Mouse (Mus musculus) heart, embryonic 14.5 days (tissue): ENCODE data around the gene Cbx1. TPM values are rescaled to one million over a fixed set of nuclear protein-coding genes. Genes with fewer than 3 reads are reported as not detected.
A peak's percentile ranks its signal among the peaks of the same experiment; 100 is the strongest.
"Not testable (repeated sequence)": the region's sequence is repeated elsewhere in the genome, so short reads cannot be mapped to it uniquely, and the experiment has no call there.

Experiments used
- ATAC-seq: fragments of 200-750 bp; cut with Nextera tagmentation; 2 replicates; pipeline ENCODE4 v1.8.0; 2017; ENCODE audit warnings: low read depth, moderate TSS enrichment; ENCODE audit not compliant: insufficient number of reproducible peaks, insufficient read depth, low FRiP score
- H3K27ac ChIP-seq, 2 experiments: fragments of 200-500 bp in 1 of 2; fragments of 300-500 bp in 1 of 2; sonication (generic) in 1 of 2; replicated peaks in 1 of 2; 2 replicates each; pipeline ENCODE4 v1.5.1; 2012 to 2014; ENCODE audit warnings: low read depth in 2 of 2, low read length in 2 of 2, control low read depth in 1 of 2, mild to moderate bottlenecking in 1 of 2, mixed read lengths in 1 of 2; ENCODE audit not compliant: control insufficient read depth in 1 of 2, insufficient read depth in 1 of 2
- H3K27me3 ChIP-seq: fragments of 300-500 bp; sonication (generic); 2 replicates; pipeline ENCODE4 v1.6.1; 2014; ENCODE audit warnings: mild to moderate bottlenecking, low read length, control low read depth; ENCODE audit not compliant: control insufficient read depth, insufficient read depth
- H3K36me3 ChIP-seq: fragments of 300-500 bp; sonication (generic); 2 replicates; pipeline ENCODE4 v1.6.1; 2014; ENCODE audit warnings: mild to moderate bottlenecking, control low read depth, low read length, mixed read lengths; ENCODE audit not compliant: control insufficient read depth, insufficient read depth
- H3K4me1 ChIP-seq, 2 experiments: fragments of 200-500 bp in 1 of 2; fragments of 300-500 bp in 1 of 2; sonication (generic) in 1 of 2; 2 replicates each; pipeline ENCODE4 v1.6.1; 2012 to 2014; ENCODE audit warnings: low read length in 2 of 2, control low read depth in 1 of 2, mixed read lengths in 1 of 2; ENCODE audit not compliant: control insufficient read depth in 2 of 2, insufficient read depth in 2 of 2
- H3K4me2 ChIP-seq: fragments of 300-500 bp; sonication (generic); 2 replicates; pipeline ENCODE4 v1.6.1; 2014; ENCODE audit warnings: mild to moderate bottlenecking, low read length
- H3K4me3 ChIP-seq, 2 experiments: fragments of 200-500 bp in 1 of 2; fragments of 300-500 bp in 1 of 2; sonication (generic) in 1 of 2; 2 replicates each; pipeline ENCODE4 v1.5.1; 2012 to 2014; ENCODE audit warnings: low read length in 2 of 2, mild to moderate bottlenecking in 2 of 2, control low read depth in 1 of 2, low read depth in 1 of 2, moderate library complexity in 1 of 2; ENCODE audit not compliant: control insufficient read depth in 1 of 2, insufficient read depth in 1 of 2
- H3K9ac ChIP-seq: fragments of 300-500 bp; sonication (generic); 2 replicates; pipeline ENCODE4 v1.6.1; 2014; ENCODE audit warnings: mild to moderate bottlenecking, low read length
- H3K9me3 ChIP-seq: fragments of 300-500 bp; sonication (generic); 2 replicates; pipeline ENCODE4 v1.6.1; 2016; ENCODE audit warnings: low read length, control low read depth; ENCODE audit not compliant: control insufficient read depth
- WGBS: fragments of 180-500 bp; shearing (Covaris S2); extraction: QIAGEN DNeasy Blood & Tissue Kit; methylation state at CpG from one replicate; pipeline ENCODE4 v1.1.7; 2014; 5-methylcytosine and 5-hydroxymethylcytosine counted together
- polyA plus RNA-seq: library from polyadenylated mRNA; unstranded; fragments of >200 nt; fragmentation: Nextera tagmentation; extraction: Ambion mirVana; gene quantifications from 2 replicates; pipeline ENCODE4 v1.2.1, GENCODE M21; 2014

Cbx1 gene
- polyA plus RNA-seq, 1 experiment from 2014 or later: 44.2 TPM

- no peaks in the 10 kb centered on the region for H3K36me3 ChIP-seq
- ATAC-seq: no peak
- H3K9me3 ChIP-seq: no peaks in the 10 kb centered on the region
- no peaks in the 10 kb centered on the region for H3K27me3 ChIP-seq
- H3K4me2 ChIP-seq: no peak overlapping the region
- no peak overlapping the region for H3K9ac ChIP-seq
- H3K27ac ChIP-seq: no peak overlapping the region
- peaks cover 0 to 2% of the 10 kb centered on the region in 2 experiments; a peak in 1 of 4 replicates for H3K4me1 ChIP-seq
- WGBS: 69% methylated on average over 4 of the region's 4 CpGs
- H3K4me3 ChIP-seq: no peak overlapping the region
Observed at GRCm38 (mm10) chr11:96838341-96838740, 49.4 kb downstream of the Cbx1 start.

GRCm38 (mm10) chr11:96839428-96839827, 50.5 kb downstream of the Cbx1 start:
- no peaks in the 10 kb centered on the region for H3K27me3 ChIP-seq
- no peaks in the 10 kb centered on the region for H3K9me3 ChIP-seq
- ATAC-seq: no peak
- no peaks in the 10 kb centered on the region for H3K36me3 ChIP-seq
- H3K4me1 ChIP-seq: peaks cover 0 to 2% of the 10 kb centered on the region in 2 experiments; a peak in 1 of 4 replicates
- H3K27ac ChIP-seq: no peak overlapping the region
- no peak overlapping the region for H3K4me2 ChIP-seq
- no peak overlapping the region for H3K9ac ChIP-seq
- no peak overlapping the region for H3K4me3 ChIP-seq
- 81% methylated on average over 7 of the region's 7 CpGs for WGBS

GRCm38 (mm10) chr11:96839877-96840276, 51.0 kb downstream of the Cbx1 start:
- no peaks in the 10 kb centered on the region for H3K27me3 ChIP-seq
- 62% methylated on average over 3 of the region's 3 CpGs for WGBS
- H3K36me3 ChIP-seq: no peaks in the 10 kb centered on the region
- no peak overlapping the region; the same call in 1 of the 2 replicates for H3K4me2 ChIP-seq
- peaks cover 0 to 2% of the 10 kb centered on the region in 2 experiments; a peak in 1 of 4 replicates for H3K4me1 ChIP-seq
- H3K9ac ChIP-seq: no peak overlapping the region
- no peak overlapping the region for H3K4me3 ChIP-seq
- no peak overlapping the region for H3K27ac ChIP-seq
- no peaks in the 10 kb centered on the region for H3K9me3 ChIP-seq
- no peak for ATAC-seq

GRCm38 (mm10) chr11:96840290-96840689, 51.4 kb downstream of the Cbx1 start:
- Histone ChIP-seq H3K27ac (no peak overlapping the region), H3K36me3 (no peaks in the 10 kb centered on the region), H3K4me1 (peaks cover 0 to 2% of the 10 kb centered on the region in 2 experiments; a peak in 1 of 4 replicates), H3K9me3 (no peaks in the 10 kb centered on the region), H3K4me3 (no peak overlapping the region), H3K27me3 (no peaks in the 10 kb centered on the region), H3K9ac (no peak overlapping the region), H3K4me2 (no peak overlapping the region; the same call in 1 of the 2 replicates)
- 19% methylated on average over 8 of the region's 8 CpGs for WGBS
- no peak for ATAC-seq

- ATAC-seq: no peak
Observed at GRCm38 (mm10) chr11:96843627-96844026, 54.7 kb downstream of the Cbx1 start.

GRCm38 (mm10) chr11:96847240-96847639, 58.3 kb downstream of the Cbx1 start:
- no peak for ATAC-seq
- Histone ChIP-seq H3K27ac (no peak overlapping the region), H3K9ac (no peak overlapping the region), H3K4me1 (peaks cover 5 to 8% of the 10 kb centered on the region in 2 experiments), H3K4me2 (no peak overlapping the region), H3K4me3 (no peak overlapping the region), H3K36me3 (peaks cover 2% of the 10 kb centered on the region), H3K27me3 (no peaks in the 10 kb centered on the region), H3K9me3 (no peaks in the 10 kb centered on the region)
- WGBS: 45% methylated on average over 3 of the region's 3 CpGs

More at GRCm38 (mm10) chr11:96843627-96844026, 54.7 kb downstream of the Cbx1 start:
- peaks cover 0 to 2% of the 10 kb centered on the region in 2 experiments; a peak in 1 of 4 replicates for H3K4me1 ChIP-seq
- no peaks in the 10 kb centered on the region for H3K36me3 ChIP-seq
- H3K27me3 ChIP-seq: no peaks in the 10 kb centered on the region
- 53% methylated on average over 3 of the region's 3 CpGs for WGBS
- no peaks in the 10 kb centered on the region for H3K9me3 ChIP-seq
- no peak overlapping the region for H3K4me2 ChIP-seq
- H3K4me3 ChIP-seq: no peak overlapping the region
- H3K27ac ChIP-seq: no peak overlapping the region
- H3K9ac ChIP-seq: no peak overlapping the region

GRCm38 (mm10) chr11:96848694-96849093, 59.8 kb downstream of the Cbx1 start:
- H3K4me1 ChIP-seq: peaks cover 5 to 8% of the 10 kb centered on the region in 2 experiments
- ATAC-seq: no peak
- H3K9ac ChIP-seq: no peak overlapping the region
- WGBS: 70% methylated on average over 9 of the region's 9 CpGs
- H3K9me3 ChIP-seq: no peaks in the 10 kb centered on the region
- no peak overlapping the region for H3K27ac ChIP-seq
- no peak overlapping the region for H3K4me3 ChIP-seq
- H3K27me3 ChIP-seq: no peaks in the 10 kb centered on the region
- H3K36me3 ChIP-seq: peaks cover 9% of the 10 kb centered on the region
- H3K4me2 ChIP-seq: no peak overlapping the region

- H3K36me3 ChIP-seq: peaks cover 13% of the 10 kb centered on the region
- peak overlapping the region; percentile 92 for H3K4me2 ChIP-seq
- H3K9ac ChIP-seq: peak overlapping the region; percentile 75
- not testable (repeated sequence) for ATAC-seq, H3K27me3 ChIP-seq, H3K4me1 ChIP-seq, H3K9me3 ChIP-seq
- 61% methylated on average over 5 of the region's 5 CpGs for WGBS
- peak overlapping the region in 1 of 2 experiments; percentile 58; a peak in 1 of 4 replicates for H3K27ac ChIP-seq
- H3K4me3 ChIP-seq: peak overlapping the region; percentile 72 to 78
Observed at GRCm38 (mm10) chr11:96849145-96849544, 60.2 kb downstream of the Cbx1 start.
